Mouse (Mus musculus) kidney, embryonic 16.5 days (tissue): ENCODE measurements around the gene Unc13a. TPM values are rescaled to one million over a fixed set of nuclear protein-coding genes. Genes with fewer than 3 reads are reported as not detected.
A peak's percentile ranks its signal among the peaks of the same experiment; 100 is the strongest.

Source experiments
- ATAC-seq: fragments of 200-750 bp; cut with Nextera tagmentation; 2 replicates; pipeline ENCODE4 v1.8.0; 2017; ENCODE audit warnings: moderate TSS enrichment; ENCODE audit not compliant: low FRiP score, low TSS enrichment
- H3K27ac ChIP-seq: fragments of 300-500 bp; sonication (generic); 2 replicates; pipeline ENCODE4 v1.5.1; 2014; ENCODE audit warnings: low read length
- H3K27me3 ChIP-seq: fragments of 300-500 bp; sonication (generic); 2 replicates; pipeline ENCODE4 v1.6.1; 2014; ENCODE audit warnings: low read length, control low read depth, mixed read lengths; ENCODE audit not compliant: insufficient read depth
- H3K36me3 ChIP-seq: fragments of 300-500 bp; sonication (generic); 2 replicates; pipeline ENCODE4 v1.6.1; 2014; ENCODE audit warnings: low read length, control low read depth, mixed read lengths; ENCODE audit not compliant: insufficient read depth
- H3K4me1 ChIP-seq: fragments of 300-500 bp; sonication (generic); 2 replicates; pipeline ENCODE4 v1.6.1; 2014; ENCODE audit warnings: low read length, control low read depth, mixed read lengths; ENCODE audit not compliant: insufficient read depth
- H3K4me2 ChIP-seq: fragments of 300-500 bp; sonication (generic); replicated peaks from 2 replicates; pipeline ENCODE4 v1.6.1; 2014; ENCODE audit warnings: low read depth, low read length
- H3K4me3 ChIP-seq: fragments of 300-500 bp; sonication (generic); 2 replicates; pipeline ENCODE4 v1.5.1; 2014; ENCODE audit warnings: mild to moderate bottlenecking, low read length
- H3K9ac ChIP-seq: fragments of 300-500 bp; sonication (generic); replicated peaks from 2 replicates; pipeline ENCODE4 v1.6.1; 2014; ENCODE audit warnings: low read length
- H3K9me3 ChIP-seq: fragments of 300-500 bp; sonication (generic); 2 replicates; pipeline ENCODE4 v1.6.1; 2016; ENCODE audit warnings: low read length, control low read depth
- WGBS: fragments of 180-500 bp; shearing (Covaris S2); extraction: QIAGEN DNeasy Blood & Tissue Kit; methylation state at CpG from one replicate; pipeline ENCODE4 v1.1.7; 2014; 5-methylcytosine and 5-hydroxymethylcytosine counted together
- polyA plus RNA-seq: library from polyadenylated mRNA; unstranded; fragments of >200 nt; fragmentation: Nextera tagmentation; extraction: Ambion mirVana; gene quantifications from 2 replicates; pipeline ENCODE4 v1.2.1, GENCODE M21; 2015

Unc13a gene
- polyA plus RNA-seq, 1 experiment from 2014 or later = 0.55 TPM

GRCm38 (mm10) chr8:71692509-71692908, 21.0 kb upstream of the Unc13a start:
- ATAC-seq = no peak
- Histone ChIP-seq H3K36me3 (no peaks in the 10 kb centered on the region), H3K27ac (no peak overlapping the region), H3K4me1 (peaks cover 9% of the 10 kb centered on the region), H3K27me3 (peaks cover 81% of the 10 kb centered on the region), H3K9ac (no peak overlapping the region), H3K4me3 (peak overlapping the region; percentile 15; the same call in 1 of the 2 replicates), H3K9me3 (no peaks in the 10 kb centered on the region), H3K4me2 (0 out of 2 replicates have a peak overlapping the region, but pooled peaks have one; percentile 10)
- 13% methylated on average over 30 of the region's 30 CpGs for WGBS

GRCm38 (mm10) chr8:71689028-71689427, 17.5 kb upstream of the Unc13a start, which contains the start of gene Insl3:
Gene Insl3, plus strand, starts transcription at chr8:71689214.
- no peaks in the 10 kb centered on the region for H3K9me3 ChIP-seq
- no peak within 1 kb of the TSS for H3K9ac ChIP-seq
- no peaks in the 10 kb centered on the region for H3K36me3 ChIP-seq
- no peak within 1 kb of the TSS for H3K4me3 ChIP-seq
- H3K27ac ChIP-seq = no peak within 1 kb of the TSS
- ATAC-seq = no peak
- no peak within 1 kb of the TSS for H3K4me2 ChIP-seq
- peaks cover 100% of the 10 kb centered on the region for H3K27me3 ChIP-seq
- H3K4me1 ChIP-seq = peaks cover 26% of the 10 kb centered on the region
- WGBS = 5% methylated on average over 32 of the region's 33 CpGs

GRCm38 (mm10) chr8:71687616-71688015, 16.1 kb upstream of the Unc13a start:
- no peak overlapping the region for H3K4me2 ChIP-seq
- H3K27ac ChIP-seq = no peak overlapping the region
- 15% methylated on average over 8 of the region's 8 CpGs for WGBS
- H3K9ac ChIP-seq = no peak overlapping the region
- no peaks in the 10 kb centered on the region for H3K9me3 ChIP-seq
- H3K36me3 ChIP-seq = no peaks in the 10 kb centered on the region
- no peak for ATAC-seq
- H3K4me1 ChIP-seq = peaks cover 17% of the 10 kb centered on the region
- H3K27me3 ChIP-seq = peaks cover 100% of the 10 kb centered on the region
- H3K4me3 ChIP-seq = no peak overlapping the region

DNA sequence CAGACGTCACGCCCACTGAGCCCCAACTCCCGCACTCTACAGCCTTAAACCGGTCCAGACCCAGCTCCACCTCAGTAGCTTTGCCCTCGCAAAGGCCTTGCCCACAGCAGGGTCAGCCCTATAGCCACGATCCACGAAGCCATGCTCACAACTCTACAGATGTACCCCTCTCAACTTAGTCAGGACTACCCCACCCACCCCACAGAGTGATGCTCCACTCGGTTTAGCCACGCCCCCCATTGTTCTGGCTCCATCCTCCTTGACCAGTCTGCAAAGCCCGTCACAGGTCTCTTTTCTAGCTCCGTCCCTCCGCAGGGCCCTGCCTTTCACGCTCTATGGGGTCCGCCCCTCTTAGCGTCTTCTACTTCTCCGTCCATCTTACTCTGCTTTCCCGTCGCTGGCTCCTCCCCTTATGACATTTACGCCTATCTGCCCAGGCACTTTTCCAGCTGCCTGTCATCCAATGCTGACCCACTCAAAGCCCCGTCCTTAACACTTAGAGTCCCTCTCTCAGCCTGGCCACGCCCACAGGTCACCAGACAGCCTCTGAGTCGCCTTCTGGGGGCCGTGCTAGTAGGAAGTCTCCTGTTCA, 14.7 kb upstream of the Unc13a start:
- WGBS = 7% methylated on average over 23 of the region's 23 CpGs
- no peaks in the 10 kb centered on the region for H3K9me3 ChIP-seq
- peak overlapping the region; percentile 48 for H3K4me2 ChIP-seq
- peak overlapping the region; percentile 29 for H3K4me3 ChIP-seq
- peaks cover 25% of the 10 kb centered on the region for H3K4me1 ChIP-seq
- peak; percentile 73 for ATAC-seq
- no peak overlapping the region for H3K9ac ChIP-seq
- peaks cover 100% of the 10 kb centered on the region for H3K27me3 ChIP-seq
- no peak overlapping the region for H3K27ac ChIP-seq
- no peaks in the 10 kb centered on the region for H3K36me3 ChIP-seq

DNA sequence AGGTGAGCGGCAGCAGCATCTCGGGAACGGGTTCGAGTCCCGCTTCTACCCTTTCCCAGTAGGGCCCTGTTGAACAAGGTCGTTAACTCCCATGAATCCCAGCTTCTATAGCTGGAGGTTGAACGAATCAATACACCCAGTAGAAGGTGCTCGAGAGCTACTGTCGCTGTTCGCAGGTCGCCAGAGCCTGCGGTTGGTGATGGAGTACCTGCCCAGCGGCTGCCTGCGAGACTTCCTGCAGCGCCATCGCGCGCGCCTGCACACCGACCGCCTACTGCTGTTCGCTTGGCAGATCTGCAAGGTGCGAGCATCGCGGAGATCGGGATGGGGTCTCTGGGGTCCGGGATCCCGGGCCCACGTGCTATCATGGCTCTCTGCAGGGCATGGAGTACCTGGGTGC, 14.0 kb upstream of the Unc13a start:
- H3K27me3 ChIP-seq = peaks cover 100% of the 10 kb centered on the region
- no peak overlapping the region; the same call in 1 of the 2 replicates for H3K9ac ChIP-seq
- H3K4me2 ChIP-seq = peak overlapping the region; percentile 48
- H3K27ac ChIP-seq = no peak overlapping the region
- H3K36me3 ChIP-seq = no peaks in the 10 kb centered on the region
- no peaks in the 10 kb centered on the region for H3K9me3 ChIP-seq
- 6% methylated on average over 29 of the region's 29 CpGs for WGBS
- no peak for ATAC-seq
- H3K4me3 ChIP-seq = peak overlapping the region; percentile 29
- peaks cover 31% of the 10 kb centered on the region for H3K4me1 ChIP-seq

DNA sequence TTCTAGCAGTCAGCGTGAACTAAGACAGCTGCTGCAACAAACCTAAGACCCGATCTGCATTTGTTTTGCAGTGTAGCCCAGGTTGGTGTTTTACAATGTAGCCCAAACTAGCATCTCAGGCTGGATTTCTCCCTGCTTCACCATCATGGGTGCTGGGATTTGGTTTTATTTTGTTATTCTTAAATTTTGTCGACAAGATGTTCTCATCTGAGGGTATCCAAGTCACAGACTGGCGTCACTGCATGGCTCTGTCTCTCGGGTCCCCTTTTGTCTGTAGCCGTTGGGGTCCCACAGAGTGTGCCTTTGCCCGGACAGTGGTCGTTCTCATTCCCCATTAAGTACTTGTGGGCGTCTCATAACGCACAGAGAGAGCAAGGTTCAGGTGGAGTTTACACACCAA, 13.1 kb upstream of the Unc13a start:
- no peak for ATAC-seq
- peaks cover 35% of the 10 kb centered on the region for H3K4me1 ChIP-seq
- 23% methylated on average over 10 of the region's 10 CpGs for WGBS

GRCm38 (mm10) chr8:71682832-71683231, 11.3 kb upstream of the Unc13a start:
- peaks cover 37% of the 10 kb centered on the region for H3K4me1 ChIP-seq
- ATAC-seq = no peak
- 61% methylated on average over 12 of the region's 12 CpGs for WGBS
- H3K27ac ChIP-seq = no peak overlapping the region
- no peak overlapping the region for H3K9ac ChIP-seq
- no peak overlapping the region for H3K4me2 ChIP-seq
- H3K4me3 ChIP-seq = no peak overlapping the region
- peaks cover 100% of the 10 kb centered on the region for H3K27me3 ChIP-seq
- H3K9me3 ChIP-seq = no peaks in the 10 kb centered on the region
- no peaks in the 10 kb centered on the region for H3K36me3 ChIP-seq

More for the DNA sequence above, 13.1 kb upstream of the Unc13a start:
- no peak overlapping the region for H3K4me2 ChIP-seq
- H3K9ac ChIP-seq = no peak overlapping the region
- H3K9me3 ChIP-seq = no peaks in the 10 kb centered on the region
- no peak overlapping the region for H3K27ac ChIP-seq
- H3K4me3 ChIP-seq = no peak overlapping the region
- peaks cover 100% of the 10 kb centered on the region for H3K27me3 ChIP-seq
- no peaks in the 10 kb centered on the region for H3K36me3 ChIP-seq

DNA sequence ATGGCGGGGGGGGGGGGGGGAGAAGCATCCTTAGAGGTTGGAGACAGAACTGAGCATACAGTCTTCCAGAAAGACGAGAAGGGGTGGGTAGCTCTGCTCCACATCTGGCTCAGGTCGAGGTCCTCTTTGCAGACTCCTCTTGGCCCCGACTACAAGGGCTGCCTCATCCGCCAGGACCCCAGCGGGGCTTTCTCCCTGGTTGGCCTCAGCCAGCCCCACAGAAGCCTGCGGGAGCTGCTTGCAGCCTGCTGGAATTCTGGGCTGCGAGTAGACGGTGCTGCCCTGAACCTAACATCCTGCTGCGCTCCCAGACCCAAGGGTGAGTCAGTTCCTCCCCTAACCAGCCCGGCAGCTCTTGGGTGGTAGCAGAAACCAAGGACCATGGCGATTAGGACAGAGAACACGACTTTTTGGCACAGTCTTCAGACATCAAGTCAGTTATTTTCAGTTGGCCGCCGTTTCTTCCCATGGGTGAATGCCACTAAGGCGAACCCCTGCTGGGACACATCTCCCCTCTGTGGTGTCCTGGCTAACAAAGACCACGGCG, 9.9 kb upstream of the Unc13a start:
- peaks cover 33% of the 10 kb centered on the region for H3K4me1 ChIP-seq
- no peak for ATAC-seq
- no peak overlapping the region for H3K27ac ChIP-seq
- no peak overlapping the region for H3K9ac ChIP-seq
- H3K9me3 ChIP-seq = no peaks in the 10 kb centered on the region
- no peaks in the 10 kb centered on the region for H3K36me3 ChIP-seq
- 9% methylated on average over 18 of the region's 18 CpGs for WGBS
- H3K4me2 ChIP-seq = no peak overlapping the region
- H3K27me3 ChIP-seq = peaks cover 93% of the 10 kb centered on the region
- no peak overlapping the region for H3K4me3 ChIP-seq

DNA sequence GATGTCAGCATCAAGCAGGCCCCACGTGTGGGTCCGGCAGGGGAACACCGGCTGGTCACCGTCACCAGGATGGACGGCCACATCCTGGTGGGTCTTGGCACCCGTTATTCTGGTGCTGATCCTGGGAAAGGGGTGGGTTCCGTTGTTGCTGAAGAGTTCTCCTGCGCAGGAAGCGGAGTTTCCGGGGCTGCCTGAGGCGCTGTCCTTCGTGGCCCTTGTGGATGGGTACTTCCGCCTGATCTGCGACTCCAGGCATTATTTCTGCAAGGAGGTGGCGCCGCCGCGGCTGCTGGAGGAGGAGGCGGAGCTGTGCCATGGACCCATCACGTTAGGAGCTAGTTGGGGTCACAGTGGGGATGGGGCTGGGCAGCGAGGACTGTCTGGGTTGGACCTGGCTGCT, 8.9 kb upstream of the Unc13a start:
- no peak for ATAC-seq
- Histone ChIP-seq H3K4me1 (peaks cover 26% of the 10 kb centered on the region), H3K36me3 (no peaks in the 10 kb centered on the region), H3K4me3 (no peak overlapping the region), H3K27me3 (peaks cover 87% of the 10 kb centered on the region), H3K9ac (no peak overlapping the region), H3K9me3 (no peaks in the 10 kb centered on the region), H3K4me2 (peak overlapping the region; percentile 27; the same call in 1 of the 2 replicates), H3K27ac (no peak overlapping the region)
- 5% methylated on average over 21 of the region's 21 CpGs for WGBS

- Histone ChIP-seq H3K4me1 (peaks cover 26% of the 10 kb centered on the region), H3K4me2 (peak overlapping the region; percentile 54), H3K4me3 (peak overlapping the region; percentile 35), H3K36me3 (no peaks in the 10 kb centered on the region), H3K9ac (no peak overlapping the region), H3K9me3 (no peaks in the 10 kb centered on the region), H3K27ac (no peak overlapping the region), H3K27me3 (peaks cover 80% of the 10 kb centered on the region)
- 10% methylated on average over 43 of the region's 46 CpGs for WGBS
- ATAC-seq = no peak; the same call in 1 of the 2 replicates
These were observed 8.1 kb upstream of the Unc13a start for GRCm38 (mm10) chr8:71679550-71680168.
